Mouse (Mus musculus): Measurements from ENCODE around the gene Prss12. TPM values are rescaled to one million over a fixed set of nuclear protein-coding genes. Genes with fewer than 3 reads are reported as not detected.
A peak's percentile ranks its signal among the peaks of the same experiment; 100 is the strongest.

Prss12 gene
- 4.2 and 6.3 TPM in 2 replicates for polyA plus RNA-seq (2014; fragmentation: Nextera tagmentation; extraction: Ambion mirVana)

DNA sequence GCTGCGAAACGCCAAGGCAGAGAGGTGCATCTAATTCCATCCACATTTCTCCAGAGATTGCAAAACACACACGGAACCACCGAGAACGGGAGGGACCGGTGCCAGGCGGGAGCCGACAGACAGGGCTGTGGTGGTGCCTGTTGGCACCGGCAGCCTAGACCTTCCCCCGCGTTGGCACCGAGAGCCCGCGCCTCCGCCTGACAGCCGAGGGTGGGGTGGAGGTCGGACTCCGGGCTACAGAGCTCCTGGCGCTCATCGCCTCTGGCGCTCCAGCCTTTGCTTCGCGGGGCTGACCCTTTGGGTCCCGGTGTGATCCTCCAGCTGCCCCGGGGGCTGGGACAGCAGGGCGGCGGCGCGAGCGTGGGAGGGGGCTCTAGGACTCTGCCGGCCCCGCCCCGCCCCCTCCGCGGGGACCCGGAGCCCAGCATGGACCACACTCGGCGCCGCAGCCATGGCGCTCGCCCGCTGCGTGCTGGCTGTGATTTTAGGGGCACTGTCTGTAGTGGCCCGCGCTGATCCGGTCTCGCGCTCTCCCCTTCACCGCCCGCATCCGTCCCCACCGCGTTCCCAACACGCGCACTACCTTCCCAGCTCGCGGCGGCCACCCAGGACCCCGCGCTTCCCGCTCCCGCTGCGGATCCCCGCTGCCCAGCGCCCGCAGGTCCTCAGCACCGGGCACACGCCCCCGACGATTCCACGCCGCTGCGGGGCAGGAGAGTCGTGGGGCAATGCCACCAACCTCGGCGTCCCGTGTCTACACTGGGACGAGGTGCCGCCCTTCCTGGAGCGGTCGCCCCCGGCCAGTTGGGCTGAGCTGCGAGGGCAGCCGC, at the start of gene Prss12:
Gene Prss12, plus strand, starts transcription at position 206 of the 830 bp plus-strand sequence.
- Histone ChIP-seq H3K4me1 (replicated peaks; ENCODE audit: control insufficient read depth, insufficient read depth, low read length) (0 out of 2 replicates have a peak, but pooled peaks cover 3% of the 10 kb centered on the region), H3K36me3 (ENCODE audit: control insufficient read depth, insufficient read depth, low read length) (no peaks in the 10 kb centered on the region), H3K27ac (ENCODE audit: low read depth, low read length) (no peak within 1 kb of the TSS), H3K9me3 (ENCODE audit: control insufficient read depth, low read length) (no peaks in the 10 kb centered on the region), H3K27me3 (ENCODE audit: control insufficient read depth, insufficient read depth, low read length) (peaks cover 8% of the 10 kb centered on the region), H3K4me2 (replicated peaks; ENCODE audit: low read depth, low read length) (peak within 1 kb of the TSS; percentile 100), H3K9ac (ENCODE audit: low read depth, low read length) (peak within 1 kb of the TSS; percentile 64), H3K4me3 (ENCODE audit: low read depth, low read length) (peak within 1 kb of the TSS; percentile 68)
- under 1% methylated on average over 73 of the region's 84 CpGs for WGBS
- DNase-seq (ENCODE audit: low spot score) (peak; percentile 61), ATAC-seq (ENCODE audit: low FRiP score) (peak; percentile 77)

DNA sequence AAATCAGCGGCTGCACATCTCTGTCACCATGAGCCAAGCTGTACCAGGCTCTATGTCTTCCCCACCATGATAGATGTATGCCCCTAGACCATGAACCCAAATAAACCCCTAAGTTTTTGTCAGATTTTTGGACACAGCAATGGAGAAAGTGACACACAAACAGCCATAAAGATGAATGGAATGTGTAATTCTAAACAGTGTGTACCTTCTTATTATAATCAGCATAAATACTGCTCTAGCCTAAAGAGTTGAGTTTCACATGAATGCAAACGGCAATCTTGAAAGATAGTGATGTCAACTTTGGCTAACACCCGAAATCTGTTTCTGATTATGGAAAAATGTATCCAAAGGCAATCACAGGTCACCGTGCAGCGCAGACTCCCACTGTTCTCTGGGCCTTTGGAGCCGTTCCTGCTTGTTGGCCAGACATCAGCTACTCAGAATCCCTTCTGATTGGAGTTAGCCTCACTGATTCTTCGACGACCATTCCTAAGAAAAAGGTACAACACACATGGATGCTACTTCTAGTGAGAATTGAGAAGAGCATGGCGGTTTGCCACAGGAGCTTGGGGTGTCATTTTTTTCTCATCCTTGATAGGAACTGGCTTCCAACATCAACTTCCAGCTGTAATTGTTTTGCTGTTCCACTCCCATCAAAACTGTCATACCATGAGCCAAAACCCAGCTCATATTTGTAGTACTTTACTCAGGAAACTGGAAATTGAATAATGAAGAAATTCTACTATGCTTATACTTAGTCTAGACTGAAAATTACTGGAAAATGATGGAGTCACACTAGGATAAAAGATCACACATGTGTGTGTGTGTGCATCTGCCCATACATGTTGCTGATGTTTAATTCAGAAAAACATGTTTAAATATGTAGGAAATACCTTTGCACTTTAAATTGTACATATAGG, 48.9 kb upstream of the Prss12 start:
- ATAC-seq (ENCODE audit: low FRiP score) (no peak), DNase-seq (ENCODE audit: low spot score) (no peak)
- Histone ChIP-seq H3K36me3 (ENCODE audit: control insufficient read depth, insufficient read depth, low read length) (no peaks in the 10 kb centered on the region), H3K9ac (ENCODE audit: low read depth, low read length) (no peak overlapping the region), H3K4me2 (replicated peaks; ENCODE audit: low read depth, low read length) (no peak overlapping the region), H3K27ac (ENCODE audit: low read depth, low read length) (no peak overlapping the region), H3K9me3 (ENCODE audit: control insufficient read depth, low read length) (no peaks in the 10 kb centered on the region), H3K4me3 (ENCODE audit: low read depth, low read length) (no peak overlapping the region), H3K4me1 (replicated peaks; ENCODE audit: control insufficient read depth, insufficient read depth, low read length) (no peaks in the 10 kb centered on the region), H3K27me3 (ENCODE audit: control insufficient read depth, insufficient read depth, low read length) (no peaks in the 10 kb centered on the region)
- WGBS = 78% methylated on average over 9 of the region's 9 CpGs

GRCm38 (mm10) chr3:123404945-123405344, 41.8 kb upstream of the Prss12 start:
- no peak for DNase-seq (ENCODE audit: low spot score)
- no peaks in the 10 kb centered on the region for H3K4me1 ChIP-seq (replicated peaks; ENCODE audit: control insufficient read depth, insufficient read depth, low read length)
- ATAC-seq (ENCODE audit: low FRiP score) = no peak
- H3K27ac ChIP-seq (ENCODE audit: low read depth, low read length) = no peak overlapping the region
- no peaks in the 10 kb centered on the region for H3K9me3 ChIP-seq (ENCODE audit: control insufficient read depth, low read length)
- WGBS = 86% methylated on average over 3 of the region's 3 CpGs
- H3K4me3 ChIP-seq (ENCODE audit: low read depth, low read length) = no peak overlapping the region
- no peak overlapping the region for H3K4me2 ChIP-seq (replicated peaks; ENCODE audit: low read depth, low read length)
- H3K9ac ChIP-seq (ENCODE audit: low read depth, low read length) = no peak overlapping the region
- no peaks in the 10 kb centered on the region for H3K27me3 ChIP-seq (ENCODE audit: control insufficient read depth, insufficient read depth, low read length)
- no peaks in the 10 kb centered on the region for H3K36me3 ChIP-seq (ENCODE audit: control insufficient read depth, insufficient read depth, low read length)

GRCm38 (mm10) chr3:123411821-123412578, 34.7 kb upstream of the Prss12 start:
- no peak overlapping the region for H3K9ac ChIP-seq (ENCODE audit: low read depth, low read length)
- H3K27me3 ChIP-seq (ENCODE audit: control insufficient read depth, insufficient read depth, low read length) = no peaks in the 10 kb centered on the region
- no peaks in the 10 kb centered on the region for H3K36me3 ChIP-seq (ENCODE audit: control insufficient read depth, insufficient read depth, low read length)
- no peak overlapping the region for H3K4me3 ChIP-seq (ENCODE audit: low read depth, low read length)
- H3K4me1 ChIP-seq (replicated peaks; ENCODE audit: control insufficient read depth, insufficient read depth, low read length) = no peaks in the 10 kb centered on the region
- 77% methylated on average over 6 of the region's 6 CpGs for WGBS
- no peak overlapping the region for H3K27ac ChIP-seq (ENCODE audit: low read depth, low read length)
- ATAC-seq (ENCODE audit: low FRiP score) (no peak), DNase-seq (ENCODE audit: low spot score) (no peak)
- no peaks in the 10 kb centered on the region for H3K9me3 ChIP-seq (ENCODE audit: control insufficient read depth, low read length)
- no peak overlapping the region for H3K4me2 ChIP-seq (replicated peaks; ENCODE audit: low read depth, low read length)

DNA sequence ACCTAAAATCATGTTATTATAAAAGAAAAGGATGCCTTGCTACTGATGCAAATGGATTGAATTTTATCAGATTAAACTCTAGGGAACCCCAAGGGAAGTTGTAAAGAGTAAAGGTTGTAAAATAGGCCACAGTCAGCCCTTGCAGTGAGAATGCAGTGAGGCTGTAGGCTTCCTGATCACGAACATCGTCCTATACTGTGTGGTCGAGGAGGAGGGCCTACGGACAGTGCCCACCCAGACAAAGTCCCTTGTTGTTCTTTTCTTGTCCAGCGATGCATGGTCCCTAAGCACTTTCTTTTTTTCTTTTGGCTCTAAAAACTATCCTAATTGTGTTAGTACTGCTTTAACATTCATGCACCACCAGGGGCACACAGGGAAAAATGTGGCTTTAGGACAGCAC, 33.5 kb upstream of the Prss12 start:
- Histone ChIP-seq H3K4me1 (replicated peaks; ENCODE audit: control insufficient read depth, insufficient read depth, low read length) (no peaks in the 10 kb centered on the region), H3K9ac (ENCODE audit: low read depth, low read length) (no peak overlapping the region), H3K4me3 (ENCODE audit: low read depth, low read length) (no peak overlapping the region), H3K27ac (ENCODE audit: low read depth, low read length) (no peak overlapping the region), H3K36me3 (ENCODE audit: control insufficient read depth, insufficient read depth, low read length) (no peaks in the 10 kb centered on the region), H3K4me2 (replicated peaks; ENCODE audit: low read depth, low read length) (no peak overlapping the region), H3K27me3 (ENCODE audit: control insufficient read depth, insufficient read depth, low read length) (no peaks in the 10 kb centered on the region), H3K9me3 (ENCODE audit: control insufficient read depth, low read length) (no peaks in the 10 kb centered on the region)
- ATAC-seq (ENCODE audit: low FRiP score) (no peak), DNase-seq (ENCODE audit: low spot score) (no peak)
- WGBS = 32% methylated on average over 5 of the region's 5 CpGs

DNA sequence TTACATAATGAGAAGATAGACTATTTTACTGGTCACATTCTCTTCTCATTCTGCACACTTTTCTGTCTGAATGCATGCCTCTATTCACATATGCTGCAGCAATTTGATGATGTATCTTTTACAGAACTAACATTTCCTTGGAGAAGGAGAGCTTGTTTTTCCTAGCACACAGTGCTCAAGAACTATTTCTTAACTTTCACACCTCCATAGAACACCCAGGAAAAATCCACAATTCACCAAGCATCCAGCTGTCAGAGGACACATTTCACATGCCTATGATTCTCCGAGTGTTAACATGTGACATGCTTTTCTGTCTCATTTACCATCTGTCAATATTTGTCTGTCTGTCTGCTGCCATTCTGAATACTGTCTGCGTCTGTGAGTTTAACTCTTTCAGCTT, 21.1 kb upstream of the Prss12 start:
- DNase-seq (ENCODE audit: low spot score) = no peak
- Histone ChIP-seq H3K27ac (ENCODE audit: low read depth, low read length) (no peak overlapping the region), H3K9ac (ENCODE audit: low read depth, low read length) (no peak overlapping the region), H3K36me3 (ENCODE audit: control insufficient read depth, insufficient read depth, low read length) (no peaks in the 10 kb centered on the region), H3K4me1 (replicated peaks; ENCODE audit: control insufficient read depth, insufficient read depth, low read length) (no peaks in the 10 kb centered on the region), H3K27me3 (ENCODE audit: control insufficient read depth, insufficient read depth, low read length) (no peaks in the 10 kb centered on the region), H3K9me3 (ENCODE audit: control insufficient read depth, low read length) (no peaks in the 10 kb centered on the region), H3K4me3 (ENCODE audit: low read depth, low read length) (no peak overlapping the region), H3K4me2 (replicated peaks; ENCODE audit: low read depth, low read length) (no peak overlapping the region)
- 69% methylated on average over 2 of the region's 2 CpGs for WGBS
- ATAC-seq (ENCODE audit: low FRiP score) = no peak

DNA sequence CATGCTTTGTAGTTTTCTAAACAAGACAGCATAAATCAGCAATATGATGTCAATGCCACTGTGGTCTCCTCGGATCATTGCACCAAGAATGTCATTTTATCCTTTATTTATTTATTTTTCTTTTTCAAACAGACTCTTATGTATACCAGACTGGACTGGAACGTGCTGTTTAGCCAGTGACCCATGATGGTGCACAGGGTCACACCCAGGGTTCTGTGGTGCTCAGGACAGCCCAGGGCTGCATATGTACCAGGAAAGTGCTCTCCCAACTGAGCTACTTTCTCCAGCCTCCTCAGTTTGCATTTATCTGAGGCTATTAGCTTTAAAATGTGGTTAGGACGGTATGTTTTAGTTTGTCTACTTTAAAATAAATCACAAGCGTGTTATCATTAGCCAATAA, 18.7 kb upstream of the Prss12 start:
- Histone ChIP-seq H3K27me3 (ENCODE audit: control insufficient read depth, insufficient read depth, low read length) (no peaks in the 10 kb centered on the region), H3K27ac (ENCODE audit: low read depth, low read length) (no peak overlapping the region), H3K9ac (ENCODE audit: low read depth, low read length) (no peak overlapping the region), H3K4me3 (ENCODE audit: low read depth, low read length) (no peak overlapping the region), H3K9me3 (ENCODE audit: control insufficient read depth, low read length) (no peaks in the 10 kb centered on the region), H3K4me2 (replicated peaks; ENCODE audit: low read depth, low read length) (no peak overlapping the region), H3K4me1 (replicated peaks; ENCODE audit: control insufficient read depth, insufficient read depth, low read length) (no peaks in the 10 kb centered on the region), H3K36me3 (ENCODE audit: control insufficient read depth, insufficient read depth, low read length) (no peaks in the 10 kb centered on the region)
- ATAC-seq (ENCODE audit: low FRiP score) = no peak
- DNase-seq (ENCODE audit: low spot score) = no peak
- WGBS = 67% methylated on average over 4 of the region's 4 CpGs

DNA sequence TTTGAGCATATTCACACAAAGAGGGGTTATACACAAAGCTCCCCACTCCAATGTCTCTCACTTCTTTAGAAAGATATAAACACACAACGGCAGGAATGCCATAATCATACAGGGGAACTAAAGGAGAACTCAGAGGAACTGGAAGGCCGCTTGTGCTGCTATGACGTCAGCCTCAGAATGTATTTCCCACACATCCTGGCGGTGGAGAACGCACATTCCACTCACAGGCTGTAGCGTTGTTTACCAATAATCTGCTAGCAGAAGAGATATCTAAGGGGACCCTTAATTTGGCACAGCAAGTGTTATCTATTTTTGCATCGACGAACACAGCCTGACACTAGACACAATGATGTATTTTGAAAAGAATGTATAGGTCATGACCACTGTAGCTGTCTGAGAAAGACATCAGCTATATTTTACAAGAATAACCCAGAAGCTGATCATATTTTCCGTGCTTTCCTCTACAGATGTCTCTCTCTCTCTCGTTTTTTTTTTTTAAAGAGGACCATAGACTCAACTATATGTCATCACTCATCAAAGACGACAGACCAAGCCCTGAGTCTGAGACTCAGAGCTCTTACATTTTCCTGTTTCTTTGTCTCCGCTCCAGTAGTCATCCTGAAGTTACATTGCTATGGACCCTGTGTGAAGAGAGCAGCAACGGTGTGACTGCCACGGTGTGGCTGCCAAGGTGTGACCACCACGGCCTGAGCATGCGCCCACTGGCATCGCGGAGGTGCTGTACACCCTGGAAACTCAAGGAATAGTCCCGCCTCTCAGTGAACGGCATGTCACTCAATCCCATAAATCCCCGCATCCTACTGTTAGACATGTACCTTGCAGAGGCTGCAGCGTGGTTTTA, 16.9 kb upstream of the Prss12 start:
- Histone ChIP-seq H3K4me2 (replicated peaks; ENCODE audit: low read depth, low read length) (no peak overlapping the region), H3K9me3 (ENCODE audit: control insufficient read depth, low read length) (no peaks in the 10 kb centered on the region), H3K9ac (ENCODE audit: low read depth, low read length) (no peak overlapping the region), H3K27me3 (ENCODE audit: control insufficient read depth, insufficient read depth, low read length) (no peaks in the 10 kb centered on the region), H3K27ac (ENCODE audit: low read depth, low read length) (no peak overlapping the region), H3K4me1 (replicated peaks; ENCODE audit: control insufficient read depth, insufficient read depth, low read length) (no peaks in the 10 kb centered on the region), H3K4me3 (ENCODE audit: low read depth, low read length) (no peak overlapping the region), H3K36me3 (ENCODE audit: control insufficient read depth, insufficient read depth, low read length) (no peaks in the 10 kb centered on the region)
- ATAC-seq (ENCODE audit: low FRiP score) = no peak
- WGBS = 88% methylated on average over 22 of the region's 22 CpGs
- no peak for DNase-seq (ENCODE audit: low spot score)
